Mouse (Mus musculus): ENCODE measurements around the gene Atp6v0a1. TPM values are rescaled to one million over a fixed set of nuclear protein-coding genes. Genes with fewer than 3 reads are reported as not detected.

Gene Atp6v0a1
- total and polyA plus RNA-seq, 3 experiments, result 14.1 to 63.4 (median 36.1) TPM

GRCm38 (mm10) chr11:101008206-101009045 is 826 bp upstream of the Atp6v0a1 start (continued):
- peak; percentile 85; the same call in 1 of the 2 replicates for TF ChIP-seq CHD1 (IDR thresholded peaks at IDR 0.05; ENCODE audit: low read depth, low read length)
- TF ChIP-seq ETS1 (conservative IDR thresholded peaks at IDR 0.05; ENCODE audit: low read depth, low read length), result peak; percentile 100
- no peak for TF ChIP-seq PAX5 (IDR thresholded peaks at IDR 0.05; ENCODE audit: low read length)
- no peak for TF ChIP-seq NELFE (IDR thresholded peaks at IDR 0.05; ENCODE audit: low read depth, low read length)
- TF ChIP-seq MXI1 (IDR thresholded peaks at IDR 0.05; ENCODE audit: low read depth, low read length), result 0 out of 2 replicates have a peak, but pooled peaks have one; percentile 67
- TF ChIP-seq ELF1 (IDR thresholded peaks at IDR 0.05; ENCODE audit: low read depth, low read length), result peak; percentile 57

GRCm38 (mm10) chr11:101009888-101010784 is 884 bp downstream of the Atp6v0a1 start:
- peak overlapping the region; percentile 94 for H3K9ac ChIP-seq (ENCODE audit: insufficient read depth, low read depth)
- dilution Hi-C loops (cut with MboI; ENCODE audit: extremely low pct_ligation_motif_present, extremely low pct_unique_long_range_greater_than_20kb, low sequenced_read_pairs) (no loop called here), in situ Hi-C loops (cut with MboI; ENCODE audit: low pct_ligation_motif_present, low pct_unique_long_range_greater_than_20kb, low sequenced_read_pairs) (no loop called here)
- peak overlapping the region; percentile 77 for H3K4me2 ChIP-seq (ENCODE audit: insufficient read depth, low read depth, poor library complexity, severe bottlenecking)
- H3K9me3 ChIP-seq (replicated peaks; ENCODE audit: low read length), result no peaks in the 10 kb centered on the region
- H3K4me1 ChIP-seq (ENCODE audit: control insufficient read depth in 1 of 2, insufficient read depth in 2 of 2), result peaks cover 12 to 52% of the 10 kb centered on the region in 2 experiments
- peaks cover 36% of the 10 kb centered on the region for H3K79me2 ChIP-seq (replicated peaks; ENCODE audit: control insufficient read depth, extremely low read depth, insufficient read depth, poor library complexity, severe bottlenecking)
- peaks cover 10 to 25% of the 10 kb centered on the region in 2 experiments for H3K36me3 ChIP-seq (replicated peaks in 1 of 2; ENCODE audit: control insufficient read depth in 1 of 2, insufficient read depth in 1 of 2, low read length in 1 of 2)
- H3K27me3 ChIP-seq (replicated peaks), result peaks cover 8% of the 10 kb centered on the region
- H3K27ac ChIP-seq (ENCODE audit: insufficient read depth, low read depth), result peak overlapping the region; percentile 60; the same call in 1 of the 2 replicates
- DNase-seq (ENCODE audit: extremely low read depth), result peak; percentile 42
- peak overlapping the region; percentile 78 to 97 (median 83) for H3K4me3 ChIP-seq (replicated peaks in 1 of 3; ENCODE audit: low read depth in 2 of 3, low read length in 2 of 3, poor library complexity in 1 of 3)
- no peak for TF ChIP-seq RCOR1 (conservative IDR thresholded peaks at IDR 0.05; ENCODE audit: low read depth, low read length)
- TF ChIP-seq JUND (conservative IDR thresholded peaks at IDR 0.05; ENCODE audit: low read depth, low read length), result no peak
- TF ChIP-seq MAFK (IDR thresholded peaks at IDR 0.05; ENCODE audit: insufficient replicate concordance, low read length), result peak; percentile 32; the same call in 1 of the 2 replicates
- no peak for TF ChIP-seq ZMIZ1 (IDR thresholded peaks at IDR 0.05; ENCODE audit: low read depth, low read length)
- no peak for TF ChIP-seq UBTF (IDR thresholded peaks at IDR 0.05; ENCODE audit: low read depth, low read length)
- no peak for TF ChIP-seq ELF1 (IDR thresholded peaks at IDR 0.05; ENCODE audit: low read depth, low read length)
- no peak for TF ChIP-seq NRF1 (IDR thresholded peaks at IDR 0.05; ENCODE audit: low read depth, low read length)
- TF ChIP-seq ZKSCAN1 (IDR thresholded peaks at IDR 0.05; ENCODE audit: borderline replicate concordance, low read depth, low read length), result no peak
- TF ChIP-seq BHLHE40 (IDR thresholded peaks at IDR 0.05; ENCODE audit: low read depth, low read length), result no peak
- TF ChIP-seq GABPA (IDR thresholded peaks at IDR 0.05; ENCODE audit: insufficient replicate concordance, low read depth, low read length), result no peak
- no peak for TF ChIP-seq ZC3H11A (IDR thresholded peaks at IDR 0.05; ENCODE audit: low read depth, low read length)
- no peak for TF ChIP-seq HCFC1 (IDR thresholded peaks at IDR 0.05; ENCODE audit: low read depth, low read length)
- TF ChIP-seq POLR2AphosphoS2 (IDR thresholded peaks at IDR 0.05; ENCODE audit: low read depth, low read length), result no peak
- peak in 1 of 2 experiments; percentile 21; a peak in 1 of 4 replicates for TF ChIP-seq CTCF (conservative IDR thresholded peaks at IDR 0.05 in 1 of 2, IDR thresholded peaks at IDR 0.05 in 1 of 2; ENCODE audit: low read depth in 2 of 2, low read length in 2 of 2)
- TF ChIP-seq SIN3A (IDR thresholded peaks at IDR 0.05; ENCODE audit: low read length), result peak; percentile 99
- TF ChIP-seq PAX5 (IDR thresholded peaks at IDR 0.05; ENCODE audit: low read length), result no peak
- peak; percentile 34; the same call in 1 of the 2 replicates for TF ChIP-seq SMC3 (IDR thresholded peaks at IDR 0.05; ENCODE audit: low read depth, low read length)
- 0 out of 2 replicates have a peak, but pooled peaks have one; percentile 17 for TF ChIP-seq MYC (IDR thresholded peaks at IDR 0.05; ENCODE audit: low read depth, low read length)
- peak; percentile 73 for TF ChIP-seq MXI1 (IDR thresholded peaks at IDR 0.05; ENCODE audit: low read depth, low read length)
- TF ChIP-seq TBP (conservative IDR thresholded peaks at IDR 0.05; ENCODE audit: low read depth, low read length), result no peak
- TF ChIP-seq TCF12 (IDR thresholded peaks at IDR 0.05; ENCODE audit: low read depth, low read length), result no peak
- no peak for TF ChIP-seq MAZ (IDR thresholded peaks at IDR 0.05; ENCODE audit: low read depth, low read length)

Data from CH12.LX (cell line).